Mouse (Mus musculus) heart, adult 9 months (tissue): ENCODE results near the gene Ttyh3.

ENCODE experiments used
- DNase-seq, 2 experiments: peaks; one replicate each; pipeline ENCODE4 v3.0.0; 2022; ENCODE audit warnings: low spot score in 2 of 2

The Ttyh3 gene

GRCm38 (mm10) chr5:140648519-140649100 lies at the start of gene Ttyh3:
TSS of gene Ttyh3 (minus strand) at chr5:140649031.
- peak; percentile 35 to 58 for DNase-seq

- DNase-seq, result no peak
Measured at GRCm38 (mm10) chr5:140695987-140696386, 47.2 kb upstream of the Ttyh3 start.

DNA sequence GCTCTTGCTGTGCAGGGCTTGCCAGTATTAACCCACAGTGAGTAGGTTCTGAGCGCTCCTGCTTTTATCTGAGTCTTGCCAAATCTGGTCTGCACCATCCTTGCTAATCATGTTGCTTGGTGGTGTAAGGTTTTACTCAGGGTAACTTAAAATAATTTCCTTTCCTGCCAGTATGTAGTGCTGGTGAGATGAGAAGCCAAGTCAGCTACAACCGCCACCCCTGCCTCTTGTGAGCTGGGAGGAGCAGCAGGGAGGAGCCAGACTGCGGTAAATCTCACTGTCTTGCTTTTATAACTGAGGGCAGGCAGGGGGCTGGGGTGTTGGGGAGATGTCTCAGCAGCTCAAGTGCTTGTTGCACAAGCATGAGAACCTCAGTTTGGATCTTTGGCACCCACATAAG lies 39.6 kb upstream of the Ttyh3 start:
- no peak for DNase-seq

DNA sequence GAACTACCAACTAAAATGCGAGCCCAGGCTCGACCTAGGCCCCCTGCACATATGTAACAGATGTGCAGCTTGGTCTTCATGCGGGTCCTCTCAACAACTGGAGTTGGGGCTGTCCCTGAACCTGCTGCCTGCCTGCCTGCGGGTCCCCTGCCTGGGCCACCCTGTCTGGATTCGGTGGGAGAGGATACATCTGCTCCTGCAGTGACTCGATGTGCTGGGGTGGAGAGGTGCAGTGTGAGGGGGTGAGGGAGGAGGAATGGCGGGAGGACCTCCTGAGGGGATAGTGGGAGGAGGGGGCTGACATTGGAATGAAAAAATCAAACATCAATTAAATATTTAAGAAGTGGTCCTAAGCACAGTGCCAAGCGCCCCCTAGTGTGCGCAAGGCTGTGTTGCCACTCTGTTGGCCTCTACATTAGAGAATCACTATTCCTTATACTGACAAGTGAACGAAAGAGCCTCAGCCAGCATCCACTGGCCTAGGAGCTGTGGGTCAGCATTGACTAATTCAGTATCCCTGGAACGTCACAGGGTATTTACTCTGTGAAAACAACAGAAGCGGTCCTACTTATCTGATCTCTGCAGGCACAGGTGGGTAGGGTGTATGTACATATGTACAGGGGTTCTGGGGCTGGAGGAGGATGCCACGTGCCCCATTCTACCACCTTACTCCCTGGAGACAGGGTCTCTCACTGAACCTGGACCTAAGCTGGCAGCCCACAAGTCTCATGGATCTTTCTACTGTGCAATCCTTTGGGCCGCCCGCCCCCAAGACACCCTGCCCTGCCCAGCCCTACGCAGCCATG lies 35.7 kb upstream of the Ttyh3 start:
- no peak for DNase-seq

GRCm38 (mm10) chr5:140682113-140682512 lies 33.3 kb upstream of the Ttyh3 start:
- DNase-seq, result no peak

GRCm38 (mm10) chr5:140680950-140681349 lies 32.1 kb upstream of the Ttyh3 start:
- DNase-seq, result no peak

DNA sequence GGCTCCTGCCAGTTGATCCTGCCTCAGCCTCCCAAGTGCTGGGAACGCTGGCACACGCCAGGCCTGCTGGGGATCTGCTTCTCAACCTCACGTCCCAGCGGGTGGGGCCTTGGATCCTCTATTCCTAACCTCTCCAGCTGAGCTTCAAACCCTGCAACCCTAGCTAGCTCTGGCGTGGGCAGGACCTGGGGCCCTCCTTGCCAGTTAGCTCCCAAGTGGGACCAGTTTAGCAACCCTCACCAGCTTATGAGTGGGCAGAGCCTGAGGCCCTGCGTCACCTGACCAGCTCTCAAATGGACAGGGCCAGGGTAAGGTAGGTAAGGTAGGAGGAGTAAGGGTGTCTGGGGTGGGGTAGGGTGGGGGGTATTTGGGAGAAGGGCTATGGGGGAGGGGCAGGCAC lies 31.2 kb upstream of the Ttyh3 start:
- DNase-seq, result no peak

DNA sequence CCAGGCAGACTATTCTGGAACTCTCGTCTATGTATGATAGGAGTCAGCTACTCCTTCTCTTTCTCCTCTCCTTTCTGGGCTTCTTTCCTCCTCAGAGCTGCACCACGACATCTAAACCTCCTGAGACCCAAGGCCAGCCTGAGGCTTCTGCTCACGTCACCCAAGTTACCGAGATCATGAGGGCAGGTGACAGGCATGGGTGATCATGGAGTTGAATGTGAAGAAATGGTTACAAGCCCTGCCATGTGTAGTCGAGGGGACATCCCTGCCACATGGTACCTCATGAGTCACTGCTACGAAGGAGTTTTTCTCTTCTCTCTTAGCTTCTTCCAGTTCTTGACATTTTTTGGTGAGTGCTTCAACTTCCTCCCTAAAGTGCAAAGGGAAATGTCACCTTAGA lies 28.3 kb upstream of the Ttyh3 start:
- no peak for DNase-seq

DNA sequence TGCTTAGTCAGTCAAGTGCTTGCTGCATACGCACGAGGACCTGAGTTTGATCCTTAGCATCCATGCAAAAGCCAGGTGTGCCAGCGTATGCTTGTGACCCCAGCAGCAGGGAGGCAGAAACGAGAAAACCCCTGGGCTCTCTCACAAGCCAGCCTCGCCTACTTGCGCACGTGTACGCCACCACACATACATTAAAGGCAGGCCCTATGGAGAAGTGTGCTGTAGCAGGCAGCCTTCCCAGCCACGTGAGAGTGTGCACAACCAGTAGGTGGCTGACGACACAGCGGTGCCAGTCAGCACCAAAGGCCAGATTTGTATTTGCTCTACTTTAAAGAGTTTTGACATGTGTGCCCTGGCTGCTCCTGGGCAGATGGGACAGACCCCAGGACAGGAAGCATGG lies 26.8 kb upstream of the Ttyh3 start:
- DNase-seq, result no peak

GRCm38 (mm10) chr5:140675079-140675478 lies 26.2 kb upstream of the Ttyh3 start:
- DNase-seq, result no peak

DNA sequence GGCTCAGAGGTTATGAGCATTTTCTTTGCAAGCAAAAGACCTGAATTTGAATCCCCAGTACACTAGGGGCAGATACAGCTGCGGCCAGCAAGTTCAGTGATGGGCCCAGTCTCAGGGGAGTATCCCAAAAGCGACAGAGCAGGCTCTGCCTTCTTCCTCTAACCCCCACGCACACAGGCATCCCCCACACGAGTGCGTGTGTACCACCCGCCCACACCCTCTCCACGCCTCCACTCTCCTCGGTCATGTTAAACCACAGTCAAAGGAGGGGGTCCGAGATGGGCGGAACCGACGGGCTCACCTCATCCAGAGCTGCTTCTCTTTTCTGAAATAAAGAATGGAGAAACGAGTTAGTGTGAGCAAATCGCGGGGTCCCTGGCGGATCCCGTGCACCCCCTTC lies 25.2 kb upstream of the Ttyh3 start:
- DNase-seq, result no peak

- peak; percentile 47 to 60 for DNase-seq
Measured at GRCm38 (mm10) chr5:140672603-140673002, 23.8 kb upstream of the Ttyh3 start.

DNA sequence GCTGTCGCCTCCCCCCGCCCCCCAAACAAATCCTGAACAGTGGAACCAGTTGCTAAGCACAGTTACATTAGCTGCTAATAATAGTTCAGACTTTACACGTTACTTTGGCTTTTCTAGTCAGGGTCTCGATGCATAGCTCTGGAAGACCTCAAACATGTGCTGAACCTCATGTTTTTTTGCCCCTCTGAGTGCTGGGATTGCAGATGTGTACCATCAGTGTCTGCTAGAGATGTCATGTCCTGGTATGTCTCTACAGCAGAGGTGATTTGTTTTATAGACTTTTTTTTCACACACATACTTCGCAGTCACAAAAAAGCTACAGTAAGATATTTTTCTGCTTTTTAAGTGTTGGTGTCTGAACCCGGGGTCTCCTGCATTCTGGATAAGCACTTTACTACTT lies 23.3 kb upstream of the Ttyh3 start:
- DNase-seq, result no peak

GRCm38 (mm10) chr5:140663621-140664180 lies 14.9 kb upstream of the Ttyh3 start:
- DNase-seq, result peak in 1 of 2 experiments; percentile 61

GRCm38 (mm10) chr5:140662741-140663592 lies 14.1 kb upstream of the Ttyh3 start:
- DNase-seq, result no peak

GRCm38 (mm10) chr5:140661875-140662643 lies 13.2 kb upstream of the Ttyh3 start:
- DNase-seq, result no peak

GRCm38 (mm10) chr5:140661427-140661826 lies 12.6 kb upstream of the Ttyh3 start:
- no peak for DNase-seq

DNA sequence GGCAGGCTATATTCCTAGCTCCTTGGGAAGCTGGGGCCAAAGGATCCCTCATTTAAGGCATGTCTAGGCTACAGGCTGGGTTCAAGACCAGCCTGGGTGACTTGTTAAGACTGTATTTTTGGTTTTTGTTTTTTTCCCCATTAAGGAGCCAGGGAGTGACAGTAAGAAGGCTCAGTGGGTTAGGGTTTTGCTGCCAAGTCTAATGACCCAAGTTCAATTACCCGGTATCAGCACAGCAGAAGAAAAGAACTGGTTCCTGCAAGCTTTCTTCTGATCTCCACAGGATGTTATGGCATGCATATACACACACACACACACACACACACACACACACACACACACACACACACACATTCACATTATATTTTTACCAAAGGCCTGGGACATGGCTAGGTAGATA lies 11.6 kb upstream of the Ttyh3 start:
- DNase-seq, result no peak

DNA sequence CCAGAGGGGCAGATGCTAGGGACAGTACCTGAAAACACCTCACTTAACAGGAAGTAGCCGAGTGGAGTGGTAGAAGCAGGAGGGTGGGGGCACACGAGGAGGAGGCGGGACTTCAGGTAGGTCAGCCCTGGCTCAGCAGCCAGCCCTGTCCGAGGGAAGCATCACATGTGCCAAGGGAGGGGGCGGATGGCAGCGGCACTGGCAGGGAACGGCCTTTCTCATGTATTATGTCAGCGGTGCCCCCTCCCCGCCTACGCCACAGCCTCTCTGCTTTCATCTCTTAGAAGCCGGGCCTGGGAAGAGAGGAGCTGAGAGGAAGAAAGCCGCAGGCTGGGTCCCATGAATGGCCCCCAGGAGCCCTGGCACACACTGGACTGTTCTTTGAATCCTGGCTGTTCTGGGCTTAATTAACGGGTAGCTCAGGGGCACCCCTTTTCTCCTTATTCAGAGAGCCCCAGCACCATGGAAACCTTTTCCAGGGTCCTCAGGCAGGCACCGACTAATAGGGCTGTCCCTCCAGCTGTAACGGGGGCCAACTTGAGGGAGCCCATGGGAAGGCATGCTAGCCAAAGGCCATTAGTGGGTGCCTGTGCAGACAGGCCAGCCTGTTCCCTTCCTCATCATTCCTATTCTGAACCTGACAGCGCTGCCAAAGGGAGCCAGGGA lies 10.9 kb upstream of the Ttyh3 start:
- DNase-seq, result no peak

DNA sequence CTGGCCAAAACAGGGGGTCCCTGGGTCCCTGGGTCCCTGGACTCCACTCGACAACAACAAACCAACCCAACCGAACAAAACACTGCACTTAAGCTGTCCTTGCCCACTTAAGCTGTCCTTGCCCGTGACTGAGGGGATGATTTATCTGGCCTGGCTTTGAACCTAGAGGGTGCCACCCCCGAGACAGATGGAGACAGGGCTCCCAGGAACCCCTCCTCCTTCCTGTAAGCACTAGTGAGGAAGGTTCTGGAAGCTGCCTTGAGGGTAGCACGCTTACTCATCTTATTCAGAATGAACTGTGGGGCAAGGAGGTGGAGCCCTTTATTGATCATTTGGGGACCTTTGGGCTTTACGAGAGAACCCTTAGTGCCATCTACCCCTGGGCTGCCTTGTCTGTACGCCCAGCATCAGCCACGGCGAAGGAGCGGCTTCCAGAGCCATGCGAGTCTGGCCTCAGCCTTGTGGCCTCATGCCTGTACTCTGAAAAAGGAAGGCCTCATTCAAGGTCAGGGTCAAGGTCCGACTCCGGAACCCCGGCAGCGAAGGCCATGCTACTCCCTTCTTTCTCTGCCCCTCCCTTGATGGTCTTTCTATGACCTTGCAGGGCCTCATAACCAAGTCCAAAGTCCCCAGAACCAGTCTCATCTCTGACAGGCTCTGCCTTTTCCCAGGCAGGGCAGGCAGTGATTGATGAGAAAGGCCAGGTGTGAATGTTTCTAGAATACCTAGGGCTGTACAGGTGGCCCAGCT lies 5.4 kb upstream of the Ttyh3 start:
- no peak for DNase-seq
